Mouse (Mus musculus): ENCODE measurements around the gene Kcnd3. TPM values are rescaled to one million over a fixed set of nuclear protein-coding genes. Genes with fewer than 3 reads are reported as not detected.

Gene Kcnd3
- polyA plus RNA-seq, 2 experiments: 1.0 to 2.0 TPM

GRCm38 (mm10) chr3:105406036-105406435, 46.1 kb upstream of the Kcnd3 start:
- Histone ChIP-seq H3K9ac (ENCODE audit: low read depth, low read length, severe bottlenecking) (no peak overlapping the region), H3K4me1 (ENCODE audit: control insufficient read depth, insufficient read depth, low read length) (no peaks in the 10 kb centered on the region), H3K9me3 (ENCODE audit: control insufficient read depth, low read length) (no peaks in the 10 kb centered on the region), H3K27me3 (ENCODE audit: control insufficient read depth, insufficient read depth, low read length) (no peaks in the 10 kb centered on the region), H3K27ac (replicated peaks; ENCODE audit: low read depth, low read length) (no peak overlapping the region), H3K36me3 (ENCODE audit: control insufficient read depth, insufficient read depth, low read length) (no peaks in the 10 kb centered on the region), H3K4me3 (replicated peaks; ENCODE audit: low read length) (no peak overlapping the region), H3K4me2 (replicated peaks; ENCODE audit: low read depth, low read length, severe bottlenecking) (no peak overlapping the region)
- TF ChIP-seq POLR2A (IDR thresholded peaks at IDR 0.05; ENCODE audit: borderline replicate concordance, extremely low read depth, insufficient read depth, insufficient read length): no peak
- WGBS: 38% methylated on average over 7 of the region's 7 CpGs
- no peak for DNase-seq (ENCODE audit: low spot score)
- no peak for ATAC-seq (ENCODE audit: low FRiP score, low read depth)

- Histone ChIP-seq H3K36me3 (ENCODE audit: control insufficient read depth, insufficient read depth, low read length) (no peaks in the 10 kb centered on the region), H3K4me2 (replicated peaks; ENCODE audit: low read depth, low read length, severe bottlenecking) (no peak overlapping the region), H3K4me1 (ENCODE audit: control insufficient read depth, insufficient read depth, low read length) (no peaks in the 10 kb centered on the region), H3K9ac (ENCODE audit: low read depth, low read length, severe bottlenecking) (no peak overlapping the region), H3K27ac (replicated peaks; ENCODE audit: low read depth, low read length) (no peak overlapping the region), H3K4me3 (replicated peaks; ENCODE audit: low read length) (no peak overlapping the region), H3K27me3 (ENCODE audit: control insufficient read depth, insufficient read depth, low read length) (no peaks in the 10 kb centered on the region), H3K9me3 (ENCODE audit: control insufficient read depth, low read length) (no peaks in the 10 kb centered on the region)
- no peak for DNase-seq (ENCODE audit: low spot score)
- no peak for TF ChIP-seq POLR2A (IDR thresholded peaks at IDR 0.05; ENCODE audit: borderline replicate concordance, extremely low read depth, insufficient read depth, insufficient read length)
- ATAC-seq (ENCODE audit: low FRiP score, low read depth): no peak
- WGBS: 46% methylated on average over 3 of the region's 3 CpGs
These were observed 43.9 kb upstream of the Kcnd3 start for GRCm38 (mm10) chr3:105408211-105408610.

- Histone ChIP-seq H3K4me3 (replicated peaks; ENCODE audit: low read length) (no peak overlapping the region), H3K9me3 (ENCODE audit: control insufficient read depth, low read length) (no peaks in the 10 kb centered on the region), H3K4me2 (replicated peaks; ENCODE audit: low read depth, low read length, severe bottlenecking) (no peak overlapping the region), H3K36me3 (ENCODE audit: control insufficient read depth, insufficient read depth, low read length) (no peaks in the 10 kb centered on the region), H3K27ac (replicated peaks; ENCODE audit: low read depth, low read length) (no peak overlapping the region), H3K27me3 (ENCODE audit: control insufficient read depth, insufficient read depth, low read length) (no peaks in the 10 kb centered on the region), H3K4me1 (ENCODE audit: control insufficient read depth, insufficient read depth, low read length) (no peaks in the 10 kb centered on the region), H3K9ac (ENCODE audit: low read depth, low read length, severe bottlenecking) (no peak overlapping the region)
- 92% methylated on average over 5 of the region's 5 CpGs for WGBS
- no peak for DNase-seq (ENCODE audit: low spot score)
- no peak for ATAC-seq (ENCODE audit: low FRiP score, low read depth)
- no peak for TF ChIP-seq POLR2A (IDR thresholded peaks at IDR 0.05; ENCODE audit: borderline replicate concordance, extremely low read depth, insufficient read depth, insufficient read length)
These were observed 41.3 kb upstream of the Kcnd3 start for GRCm38 (mm10) chr3:105410810-105411209.

- no peaks in the 10 kb centered on the region for H3K4me1 ChIP-seq (ENCODE audit: control insufficient read depth, insufficient read depth, low read length)
- TF ChIP-seq POLR2A (IDR thresholded peaks at IDR 0.05; ENCODE audit: borderline replicate concordance, extremely low read depth, insufficient read depth, insufficient read length): no peak
- no peak overlapping the region for H3K4me2 ChIP-seq (replicated peaks; ENCODE audit: low read depth, low read length, severe bottlenecking)
- H3K9ac ChIP-seq (ENCODE audit: low read depth, low read length, severe bottlenecking): no peak overlapping the region
- no peaks in the 10 kb centered on the region for H3K9me3 ChIP-seq (ENCODE audit: control insufficient read depth, low read length)
- H3K27me3 ChIP-seq (ENCODE audit: control insufficient read depth, insufficient read depth, low read length): no peaks in the 10 kb centered on the region
- 73% methylated on average over 4 of the region's 4 CpGs for WGBS
- no peak for ATAC-seq (ENCODE audit: low FRiP score, low read depth)
- H3K36me3 ChIP-seq (ENCODE audit: control insufficient read depth, insufficient read depth, low read length): no peaks in the 10 kb centered on the region
- no peak for DNase-seq (ENCODE audit: low spot score)
- no peak overlapping the region for H3K4me3 ChIP-seq (replicated peaks; ENCODE audit: low read length)
- H3K27ac ChIP-seq (replicated peaks; ENCODE audit: low read depth, low read length): no peak overlapping the region
These were observed 40.4 kb upstream of the Kcnd3 start for GRCm38 (mm10) chr3:105411776-105412175.

- Histone ChIP-seq H3K9ac (ENCODE audit: low read depth, low read length, severe bottlenecking) (no peak overlapping the region), H3K4me1 (ENCODE audit: control insufficient read depth, insufficient read depth, low read length) (no peaks in the 10 kb centered on the region), H3K36me3 (ENCODE audit: control insufficient read depth, insufficient read depth, low read length) (no peaks in the 10 kb centered on the region), H3K27ac (replicated peaks; ENCODE audit: low read depth, low read length) (no peak overlapping the region), H3K9me3 (ENCODE audit: control insufficient read depth, low read length) (no peaks in the 10 kb centered on the region), H3K27me3 (ENCODE audit: control insufficient read depth, insufficient read depth, low read length) (no peaks in the 10 kb centered on the region), H3K4me2 (replicated peaks; ENCODE audit: low read depth, low read length, severe bottlenecking) (no peak overlapping the region), H3K4me3 (replicated peaks; ENCODE audit: low read length) (no peak overlapping the region)
- ATAC-seq (ENCODE audit: low FRiP score, low read depth) (no peak), DNase-seq (ENCODE audit: low spot score) (no peak)
- 90% methylated on average over 2 of the region's 2 CpGs for WGBS
- TF ChIP-seq POLR2A (IDR thresholded peaks at IDR 0.05; ENCODE audit: borderline replicate concordance, extremely low read depth, insufficient read depth, insufficient read length): no peak
These were observed 39.9 kb upstream of the Kcnd3 start for GRCm38 (mm10) chr3:105412229-105412628.

GRCm38 (mm10) chr3:105412681-105413080, 39.4 kb upstream of the Kcnd3 start:
- Histone ChIP-seq H3K27me3 (ENCODE audit: control insufficient read depth, insufficient read depth, low read length) (no peaks in the 10 kb centered on the region), H3K4me1 (ENCODE audit: control insufficient read depth, insufficient read depth, low read length) (no peaks in the 10 kb centered on the region), H3K9ac (ENCODE audit: low read depth, low read length, severe bottlenecking) (no peak overlapping the region), H3K36me3 (ENCODE audit: control insufficient read depth, insufficient read depth, low read length) (no peaks in the 10 kb centered on the region), H3K4me2 (replicated peaks; ENCODE audit: low read depth, low read length, severe bottlenecking) (no peak overlapping the region), H3K4me3 (replicated peaks; ENCODE audit: low read length) (no peak overlapping the region), H3K9me3 (ENCODE audit: control insufficient read depth, low read length) (no peaks in the 10 kb centered on the region), H3K27ac (replicated peaks; ENCODE audit: low read depth, low read length) (no peak overlapping the region)
- no peak for ATAC-seq (ENCODE audit: low FRiP score, low read depth)
- no peak for DNase-seq (ENCODE audit: low spot score)
- no peak for TF ChIP-seq POLR2A (IDR thresholded peaks at IDR 0.05; ENCODE audit: borderline replicate concordance, extremely low read depth, insufficient read depth, insufficient read length)

Measured in limb, embryonic 14.5 days (tissue).